Mouse (Mus musculus) adrenal gland, adult (tissue): ENCODE measurements around the gene Prss34.
A peak's percentile ranks its signal among the peaks of the same experiment; 100 is the strongest.

Experiments
- DNase-seq, 2 experiments: peaks; one replicate each; pipeline ENCODE4 v3.0.0; 2022 to 2023; ENCODE audit warnings: low spot score in 1 of 2; ENCODE audit not compliant: inconsistent age in 2 of 2

The Prss34 gene

DNA sequence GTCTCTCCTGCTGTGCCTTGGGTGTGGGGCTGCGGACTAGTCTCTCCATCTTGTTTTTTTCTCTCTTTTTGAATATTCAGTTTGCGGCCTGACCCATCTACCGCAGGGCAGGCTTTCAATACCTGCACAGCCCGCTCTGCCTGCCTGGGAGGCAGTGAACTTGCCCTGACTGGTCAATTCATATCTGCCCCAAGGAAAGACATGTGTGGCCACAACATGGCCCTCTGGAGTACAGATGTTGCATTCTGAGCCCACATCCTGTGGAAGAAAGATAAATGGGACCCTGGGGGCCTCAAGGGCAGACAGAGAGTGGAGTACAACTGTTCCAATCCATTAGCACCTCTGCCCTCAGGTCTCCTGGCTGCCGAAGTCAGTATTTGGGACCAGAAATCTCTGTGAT, at the start of gene Prss34:
Gene Prss34 (plus strand): TSS at position 301 of the 400 bp plus-strand sequence.
- DNase-seq = no peak

DNA sequence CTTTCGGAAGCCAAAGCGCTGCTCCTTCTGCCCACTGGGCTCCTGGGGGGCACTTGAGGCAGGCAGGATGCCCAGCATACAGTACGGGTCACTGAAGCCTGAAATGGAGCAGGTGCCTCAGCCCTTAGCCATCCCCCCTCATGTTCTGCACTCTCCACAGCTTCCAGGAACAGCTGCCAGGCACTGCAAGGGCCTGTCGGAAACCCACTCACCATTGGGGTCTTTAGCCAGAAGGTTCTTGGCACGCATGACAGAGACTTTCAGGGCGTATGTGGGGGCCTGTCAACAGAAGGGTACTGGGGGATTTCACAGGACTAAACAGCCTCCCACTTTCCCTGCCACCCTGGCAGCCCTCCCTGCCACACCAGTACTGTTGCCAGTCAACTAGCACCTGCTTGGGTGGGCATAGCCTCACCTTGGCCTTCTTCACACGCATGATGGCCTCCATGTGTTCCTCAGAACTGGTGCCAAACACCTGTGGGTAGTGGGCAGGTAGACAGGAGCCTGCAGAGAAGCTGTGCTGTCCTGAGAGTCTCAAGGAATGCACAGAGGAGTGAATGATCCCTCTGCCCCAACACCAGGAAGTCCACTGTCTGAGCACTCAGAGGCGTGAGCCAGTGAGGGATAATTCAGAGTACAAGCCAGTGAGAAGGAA, 47.9 kb upstream of the Prss34 start:
- DNase-seq = no peak

DNA sequence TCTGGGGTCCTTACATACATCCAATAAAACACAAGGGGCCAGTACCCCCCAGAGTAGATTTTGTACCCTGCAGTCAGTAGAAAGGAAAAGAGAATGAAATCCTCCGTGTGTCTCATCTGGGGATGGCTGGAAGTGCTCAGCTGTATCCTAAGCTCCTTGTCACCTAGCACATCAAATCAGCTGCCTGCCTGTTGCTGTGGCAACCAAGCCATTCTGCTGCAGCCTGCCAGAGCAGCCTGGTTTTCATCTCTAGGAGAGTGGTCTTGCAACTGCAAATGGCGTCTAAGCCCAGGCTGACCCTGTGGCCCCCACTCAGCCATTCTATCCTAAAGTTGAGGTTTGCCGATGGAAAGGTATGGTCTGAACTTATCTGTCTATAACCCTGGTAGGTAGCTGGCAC, 45.6 kb upstream of the Prss34 start:
- DNase-seq = no peak

DNA sequence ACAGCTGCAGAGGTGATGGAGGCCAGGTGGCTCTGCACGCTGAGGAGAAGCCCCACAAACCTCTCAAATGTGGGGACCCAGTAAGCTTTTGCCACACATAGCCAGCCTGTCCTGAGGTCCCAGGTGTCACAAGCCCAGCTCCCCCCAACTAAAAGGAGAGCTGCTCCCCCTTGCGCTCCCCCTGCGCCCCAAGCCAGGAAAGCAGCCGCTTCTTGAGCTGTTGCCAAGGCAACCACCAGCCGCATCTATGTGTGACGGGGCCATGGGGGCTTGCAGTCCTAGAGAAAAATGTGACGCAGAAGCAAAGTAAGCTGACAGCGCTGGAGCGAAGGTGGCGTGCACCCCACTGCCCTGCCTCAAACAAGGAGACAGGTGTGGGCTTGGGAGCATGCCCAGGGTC, 44.4 kb upstream of the Prss34 start:
- no peak for DNase-seq

DNA sequence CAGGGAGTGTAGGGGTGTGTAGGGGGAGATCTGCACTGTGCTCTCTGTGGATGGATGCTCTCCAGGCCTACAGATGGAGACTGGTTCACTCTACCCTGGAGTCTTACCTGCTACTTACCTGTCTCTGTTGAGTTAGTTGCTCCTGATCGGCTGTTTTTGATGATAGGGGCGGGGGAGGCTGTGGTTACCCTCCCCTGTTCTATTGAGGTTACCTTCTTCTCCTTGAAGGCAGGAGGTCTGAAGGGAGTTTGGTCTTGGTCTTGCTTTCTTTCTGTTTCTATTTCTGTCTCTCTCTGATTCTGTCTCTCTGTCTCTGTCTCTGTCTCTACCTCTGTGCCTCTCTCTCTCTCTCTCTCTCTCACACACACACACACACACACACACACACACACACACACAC, 43.1 kb upstream of the Prss34 start:
- no peak for DNase-seq

DNA sequence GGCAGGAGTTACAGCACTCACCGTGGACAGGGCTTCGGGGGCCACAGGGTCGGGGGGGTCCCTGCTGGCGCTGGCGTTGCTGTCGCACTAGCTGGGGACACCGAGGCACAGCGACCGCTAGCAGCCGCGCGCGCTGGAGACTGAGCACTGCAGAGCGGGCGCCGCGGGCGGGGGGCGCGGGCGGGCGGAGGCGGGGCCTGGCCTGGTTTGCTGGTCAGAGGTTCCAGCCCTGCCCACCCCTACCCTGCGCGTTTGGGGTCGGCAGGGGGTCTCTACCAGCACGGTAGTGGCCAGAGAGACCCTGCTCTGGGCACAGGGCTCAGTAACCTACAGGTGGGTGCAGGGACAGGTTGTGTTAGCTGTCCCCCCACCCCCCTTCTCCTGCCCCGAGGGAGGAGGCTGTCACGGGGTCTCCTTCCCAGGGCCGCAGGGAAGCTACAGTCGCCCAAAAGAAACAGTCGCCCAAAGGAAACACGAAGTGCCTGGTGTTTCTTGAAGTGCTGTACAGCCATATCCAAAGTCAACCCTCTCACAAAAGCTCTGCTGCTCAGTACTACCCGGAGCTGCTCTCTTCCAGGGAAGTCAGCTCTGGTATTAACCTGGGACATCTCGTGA, 41.9 kb upstream of the Prss34 start, which contains the start of gene Baiap3:
Gene Baiap3 (minus strand): TSS at position 225 of the 615 bp plus-strand sequence.
- peak in 1 of 2 experiments; percentile 50 for DNase-seq

DNA sequence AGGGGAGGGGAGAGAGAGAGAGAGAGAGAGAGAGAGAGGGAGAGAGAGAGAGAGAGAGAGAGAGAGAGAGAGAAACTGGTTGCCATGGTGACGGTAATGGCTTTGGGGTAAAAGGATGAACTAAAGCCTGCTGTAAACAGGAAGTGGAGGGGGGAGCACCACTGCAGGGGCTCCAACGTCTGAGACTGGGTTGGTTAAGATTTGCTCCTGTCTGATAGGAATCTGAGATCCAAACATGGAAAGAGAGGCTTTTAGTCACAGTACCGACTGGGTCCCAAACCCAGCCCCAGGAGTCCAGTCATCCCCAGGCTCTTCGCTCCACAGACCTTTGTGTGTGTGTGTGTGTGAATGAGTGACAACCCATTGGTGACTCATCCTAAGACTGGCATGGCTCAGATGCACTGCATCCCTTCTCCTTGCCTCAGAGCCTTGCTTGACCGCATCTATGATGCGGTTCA, 40.4 kb upstream of the Prss34 start:
- no peak for DNase-seq

DNA sequence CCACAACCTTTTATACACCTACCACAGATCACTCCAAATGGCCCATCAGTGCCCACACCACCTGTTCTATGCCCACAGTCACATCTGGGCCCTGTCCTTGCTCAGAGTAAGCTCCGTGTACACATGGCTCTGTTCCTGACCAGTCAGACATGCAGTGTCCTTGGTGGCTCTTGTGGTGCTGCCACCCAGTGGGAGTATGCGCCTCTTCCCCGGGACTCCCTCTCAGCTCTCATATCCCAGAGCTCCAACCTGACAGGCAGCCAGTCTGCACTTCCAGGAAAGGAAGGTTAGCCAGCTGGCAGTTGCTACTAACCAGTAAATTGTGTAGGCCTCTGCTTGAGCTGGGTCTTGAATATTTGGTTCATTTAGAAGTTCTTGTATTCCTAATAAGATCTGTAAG, 33.7 kb upstream of the Prss34 start:
- DNase-seq = peak; percentile 73 to 88

DNA sequence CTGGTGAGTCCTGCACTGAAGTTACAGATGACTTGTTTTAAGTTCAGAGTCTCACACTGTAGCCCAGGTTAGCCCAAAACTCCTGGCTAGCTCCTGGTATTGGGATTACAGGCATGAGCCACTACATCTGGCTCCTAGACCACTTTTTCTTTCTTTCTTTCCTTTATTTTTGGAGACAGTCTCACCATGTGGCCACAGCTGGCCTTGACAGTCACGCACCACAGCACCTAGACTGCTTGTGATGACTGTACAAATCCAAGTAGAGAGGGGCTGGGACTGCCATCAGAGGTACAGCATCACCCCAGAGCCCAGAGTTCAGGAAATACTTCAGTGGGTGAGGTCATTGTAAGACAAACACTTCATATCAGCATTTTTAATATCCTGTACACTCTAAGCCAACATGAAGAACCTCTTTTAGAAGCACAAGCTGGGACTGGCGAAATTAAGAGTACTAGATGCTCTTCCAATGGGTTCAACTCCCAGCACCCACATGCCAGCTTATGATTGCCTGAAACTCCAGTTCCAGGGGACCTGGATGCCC, 27.3 kb upstream of the Prss34 start:
- DNase-seq = no peak

DNA sequence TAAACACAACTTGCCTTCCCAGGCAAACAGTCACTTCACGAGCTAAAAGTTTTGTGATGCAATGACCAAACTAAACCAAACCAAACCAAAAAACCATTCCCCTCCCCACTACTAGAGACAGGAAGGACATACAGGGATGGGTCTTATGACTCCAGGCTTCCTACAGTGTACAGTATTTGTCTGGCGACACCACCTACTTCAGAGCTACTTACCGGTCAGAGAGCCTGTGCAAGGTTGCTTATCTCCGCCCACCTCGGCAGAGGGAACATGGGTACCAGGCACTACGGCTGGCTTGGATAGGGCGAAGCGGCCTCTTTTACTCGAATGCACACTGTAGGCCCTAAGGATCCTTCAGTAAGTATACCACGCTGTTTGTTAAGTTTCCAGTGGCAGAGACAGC, 25.9 kb upstream of the Prss34 start:
- DNase-seq = peak in 1 of 2 experiments; percentile 43

DNA sequence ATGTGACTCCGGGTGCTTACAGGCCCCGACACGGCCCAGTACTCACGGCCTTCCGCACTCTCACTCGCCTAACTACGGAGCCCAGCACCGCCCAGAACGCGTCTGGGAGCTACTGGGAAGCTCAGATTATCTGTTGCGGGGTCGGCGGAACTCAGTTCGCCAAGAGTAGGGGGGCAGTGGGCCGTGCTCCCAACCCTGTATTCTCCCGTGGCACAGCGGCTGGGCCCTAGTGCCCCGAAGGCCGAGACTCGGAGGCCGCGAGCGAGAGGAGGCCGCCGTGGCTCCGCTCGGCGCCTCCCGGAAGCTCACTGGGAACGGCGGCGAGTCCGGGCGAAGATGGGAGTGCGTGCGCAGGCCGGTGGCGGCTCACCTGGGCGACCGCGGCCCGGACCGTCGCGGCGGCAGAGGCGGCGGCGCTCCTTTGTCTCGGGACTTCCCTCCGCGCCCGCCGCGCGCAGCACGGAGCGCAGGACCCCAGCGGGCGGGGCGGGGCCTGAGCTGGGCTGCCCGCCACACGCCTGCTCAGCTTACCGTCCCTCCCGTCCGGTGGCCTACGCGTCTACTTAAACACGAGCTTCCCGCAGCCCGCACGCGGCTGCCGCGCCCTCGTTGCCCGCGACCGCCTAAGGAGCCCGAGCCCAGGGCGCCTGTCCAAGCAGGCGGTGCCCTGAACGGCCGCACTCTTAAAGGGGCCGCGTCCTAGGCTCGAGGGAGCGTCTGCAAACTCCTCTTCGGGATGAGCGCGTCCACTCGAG, 25.1 kb upstream of the Prss34 start:
- DNase-seq = peak; percentile 93 to 99

DNA sequence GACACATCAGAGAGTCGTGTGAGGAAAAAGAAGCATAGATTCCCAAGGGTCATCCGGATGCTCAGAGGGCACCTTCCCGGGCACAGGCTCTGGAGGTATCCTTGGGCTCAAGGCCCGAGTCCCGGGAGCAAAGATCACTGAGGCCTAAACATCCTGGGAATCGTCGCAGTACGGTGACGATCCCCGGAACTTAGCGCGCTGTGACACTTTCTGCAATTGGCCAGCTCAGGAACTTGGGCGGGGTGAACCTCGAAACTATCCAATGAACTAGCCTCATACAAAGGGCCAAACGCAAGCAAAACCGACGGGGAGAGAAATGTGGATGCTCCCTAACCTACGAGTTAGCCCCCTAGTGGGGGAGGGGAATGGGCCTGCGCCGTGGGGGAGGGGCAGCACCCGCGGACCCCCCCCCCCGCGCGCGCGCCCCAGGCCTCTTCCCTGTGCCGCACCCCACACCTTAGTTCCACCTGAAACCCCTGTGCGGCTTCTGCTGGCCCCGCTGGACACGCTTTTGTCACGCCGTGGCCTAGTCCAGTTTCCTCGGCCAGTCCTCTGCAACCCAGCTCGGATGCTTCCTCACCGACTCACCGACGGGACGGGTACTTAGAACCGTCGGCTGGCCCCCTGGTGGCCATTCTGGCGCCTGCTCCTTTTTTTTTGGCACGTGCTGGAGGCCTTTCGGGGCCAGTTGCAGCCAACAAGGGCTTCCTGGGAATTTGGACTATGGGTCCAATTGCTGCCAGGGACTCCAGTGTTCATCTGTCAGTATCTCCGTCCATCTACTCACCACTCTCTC, 24.3 kb upstream of the Prss34 start:
- DNase-seq = peak; percentile 95 to 100

DNA sequence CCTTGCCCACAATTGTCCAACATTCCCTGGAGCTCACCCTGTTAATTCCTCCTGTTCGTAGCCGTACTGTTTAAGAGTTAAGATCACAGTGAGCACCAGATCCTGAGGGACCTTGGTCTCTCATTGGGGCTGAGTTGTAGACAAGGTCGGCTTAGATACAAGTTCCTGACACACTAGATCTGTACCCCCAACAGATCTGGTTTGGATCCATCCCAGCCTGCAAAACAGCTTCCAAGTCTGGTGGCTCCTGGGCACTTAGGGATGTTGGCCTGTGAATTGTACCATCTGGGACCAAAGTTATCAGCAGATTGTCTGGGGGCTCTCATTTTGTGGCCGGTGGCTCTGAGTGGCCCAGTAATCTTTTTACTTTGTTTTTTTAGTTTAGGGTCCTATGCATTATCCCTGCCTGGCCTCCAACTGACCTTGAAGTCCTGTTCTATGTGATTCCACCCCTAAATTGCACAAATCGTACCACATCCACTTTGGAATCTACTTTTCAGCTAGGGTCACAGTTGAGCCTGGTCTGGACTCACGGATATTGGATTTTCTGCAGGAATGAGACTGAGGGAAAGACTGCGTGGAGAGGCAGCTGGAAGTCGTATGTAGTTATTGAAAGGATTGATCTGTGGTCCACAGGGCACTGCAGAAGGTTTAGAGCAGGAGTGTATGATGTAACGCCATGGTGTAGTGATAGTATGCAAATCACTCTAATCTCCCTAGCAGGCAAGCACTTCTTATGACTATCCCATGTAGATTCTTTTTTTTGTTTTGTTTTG, 23.4 kb upstream of the Prss34 start, which contains the start of gene Ube2i:
Gene Ube2i (minus strand): TSS at position 52 of the 776 bp plus-strand sequence.
- DNase-seq = no peak

DNA sequence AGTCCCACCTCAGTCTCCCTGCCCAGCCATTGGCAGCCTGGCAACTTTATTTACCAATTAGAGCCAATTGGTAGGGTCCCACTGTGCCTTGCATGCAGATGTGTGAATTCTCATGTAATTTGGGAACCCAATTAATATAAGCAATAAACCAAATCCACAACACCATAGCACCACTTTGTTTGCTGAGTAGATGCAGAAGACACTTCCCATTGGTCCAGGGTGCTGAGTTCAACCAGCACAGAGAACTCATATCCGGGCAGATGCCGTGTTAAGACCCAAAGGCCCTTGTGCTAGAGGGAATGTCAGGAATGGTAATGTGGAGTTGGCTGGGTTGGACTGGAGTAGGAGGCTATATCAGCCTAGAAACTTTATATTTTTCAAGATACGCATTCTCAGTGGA, 22.4 kb upstream of the Prss34 start:
- no peak for DNase-seq

DNA sequence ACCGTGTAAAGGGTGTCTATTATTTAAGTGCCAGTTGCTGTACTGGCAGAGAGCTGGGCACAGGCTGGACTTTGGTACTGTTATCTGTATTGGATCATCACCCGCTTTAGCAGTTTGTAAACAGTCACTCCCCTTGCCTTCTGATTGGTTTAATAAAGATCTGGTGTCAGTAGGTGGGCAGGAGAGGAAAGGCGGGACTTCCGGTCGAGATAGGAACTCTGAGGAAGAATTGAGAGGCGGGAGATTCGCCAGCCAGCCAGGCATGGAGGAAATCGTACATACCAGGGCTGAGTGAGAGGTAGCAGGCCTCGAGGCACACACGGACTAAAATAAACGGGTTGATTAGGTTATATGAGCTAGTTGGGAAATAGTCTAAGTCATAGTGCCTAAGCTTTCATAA, 16.1 kb upstream of the Prss34 start:
- peak; percentile 66 to 79 for DNase-seq

DNA sequence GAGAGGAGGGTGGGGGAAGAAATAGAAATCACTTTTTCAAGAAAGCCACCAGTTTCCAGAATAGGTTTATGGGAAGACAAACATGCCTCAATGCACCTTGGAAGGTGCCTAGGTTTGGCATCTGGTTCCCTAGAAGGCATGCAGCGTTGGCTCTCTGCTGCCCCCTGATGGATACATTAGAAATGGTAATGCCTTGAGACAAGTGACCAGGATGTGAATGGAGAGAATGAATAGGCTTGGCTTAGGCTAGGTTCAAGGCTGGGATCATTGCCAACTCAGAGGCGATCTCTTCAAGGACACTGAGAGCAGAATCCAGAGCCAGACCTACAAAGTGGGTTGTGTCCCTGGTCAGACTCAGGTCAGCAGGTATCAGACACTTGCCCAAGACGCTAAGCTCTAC, 13.2 kb upstream of the Prss34 start:
- peak; percentile 76 to 93 for DNase-seq

DNA sequence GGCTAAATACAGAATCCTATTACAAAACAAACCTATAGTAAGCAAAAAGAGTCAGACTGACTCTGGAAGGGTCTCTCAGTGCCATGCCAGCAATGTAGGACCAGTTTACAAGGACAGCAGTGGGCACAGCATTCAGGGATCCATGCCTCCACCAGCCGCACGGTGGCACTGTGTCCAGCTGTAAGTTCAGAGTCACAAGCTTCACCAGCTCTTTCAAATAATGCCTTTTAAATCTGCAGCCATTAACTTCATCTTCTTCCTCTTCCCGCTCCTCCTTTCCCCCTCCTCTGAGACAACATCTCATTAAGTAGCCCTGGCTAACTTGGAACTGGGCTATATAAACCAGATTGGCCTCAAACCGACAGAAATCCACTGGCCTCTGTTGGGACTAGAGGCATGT, 9.4 kb upstream of the Prss34 start:
- peak; percentile 45 to 80 for DNase-seq

DNA sequence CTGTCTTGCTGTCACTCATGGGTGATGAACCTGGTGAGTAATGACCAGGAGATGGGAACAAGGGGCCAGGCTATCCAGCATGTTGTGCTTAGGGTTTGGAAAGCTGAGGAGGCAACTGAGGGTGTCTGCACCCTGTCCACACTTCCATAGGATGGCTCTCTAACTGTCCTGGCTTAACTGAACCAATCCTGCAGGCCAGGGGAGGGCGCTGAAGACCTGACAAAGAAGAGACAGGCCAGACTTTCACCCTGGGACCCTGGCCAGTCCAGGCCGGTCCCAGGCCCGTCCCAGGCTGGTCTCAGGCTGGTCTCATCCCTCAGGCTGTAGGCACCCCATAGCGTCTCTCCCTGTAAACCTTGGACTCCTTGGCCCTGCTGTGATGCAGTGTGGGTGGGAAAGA, 7.8 kb upstream of the Prss34 start:
- no peak for DNase-seq

DNA sequence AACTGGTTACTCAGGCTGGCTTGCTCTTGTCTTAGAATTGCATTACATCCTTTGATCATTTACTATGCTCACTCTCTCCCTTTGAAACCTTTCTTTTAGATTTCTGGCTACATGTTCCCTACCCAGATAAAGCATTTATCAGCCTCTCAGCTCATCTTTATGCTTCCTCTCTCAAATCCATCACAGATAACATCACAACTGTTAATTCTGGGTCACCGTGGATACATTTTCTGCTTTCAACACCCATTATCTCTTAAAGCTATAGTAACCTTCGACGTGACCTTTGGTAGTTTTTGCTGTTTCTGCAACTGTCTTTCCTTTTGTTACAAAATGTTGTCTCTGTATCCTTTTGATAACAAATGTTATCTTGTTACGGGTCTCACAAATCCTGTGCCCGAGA, 4.7 kb upstream of the Prss34 start:
- no peak for DNase-seq

DNA sequence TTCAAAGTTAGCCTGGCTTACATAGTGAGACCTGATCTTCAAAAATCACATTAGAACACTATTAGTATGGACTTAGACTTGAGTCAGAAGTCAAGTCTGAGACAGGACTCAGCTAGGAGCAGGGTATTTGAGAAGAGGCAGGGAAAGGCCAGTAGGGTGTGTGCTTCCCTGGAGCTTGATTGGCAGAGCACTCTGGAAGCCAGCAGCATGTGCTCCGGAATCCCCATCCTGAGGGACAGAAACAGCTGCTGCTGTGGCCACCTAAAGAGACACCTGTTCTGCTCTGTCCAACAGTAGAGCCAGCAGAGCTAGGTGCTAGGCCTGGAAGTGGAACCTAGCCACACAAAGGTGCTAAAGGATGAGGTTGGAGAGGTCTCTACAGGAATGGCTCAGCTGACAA, 4.1 kb upstream of the Prss34 start:
- DNase-seq = no peak
